Mouse (Mus musculus): ENCODE data around the gene Mphosph9. TPM values are rescaled to one million over a fixed set of nuclear protein-coding genes. Genes with fewer than 3 reads are reported as not detected.

Gene Mphosph9
- polyA plus RNA-seq, 1 experiment from 2014 or later: 3.0 TPM

DNA sequence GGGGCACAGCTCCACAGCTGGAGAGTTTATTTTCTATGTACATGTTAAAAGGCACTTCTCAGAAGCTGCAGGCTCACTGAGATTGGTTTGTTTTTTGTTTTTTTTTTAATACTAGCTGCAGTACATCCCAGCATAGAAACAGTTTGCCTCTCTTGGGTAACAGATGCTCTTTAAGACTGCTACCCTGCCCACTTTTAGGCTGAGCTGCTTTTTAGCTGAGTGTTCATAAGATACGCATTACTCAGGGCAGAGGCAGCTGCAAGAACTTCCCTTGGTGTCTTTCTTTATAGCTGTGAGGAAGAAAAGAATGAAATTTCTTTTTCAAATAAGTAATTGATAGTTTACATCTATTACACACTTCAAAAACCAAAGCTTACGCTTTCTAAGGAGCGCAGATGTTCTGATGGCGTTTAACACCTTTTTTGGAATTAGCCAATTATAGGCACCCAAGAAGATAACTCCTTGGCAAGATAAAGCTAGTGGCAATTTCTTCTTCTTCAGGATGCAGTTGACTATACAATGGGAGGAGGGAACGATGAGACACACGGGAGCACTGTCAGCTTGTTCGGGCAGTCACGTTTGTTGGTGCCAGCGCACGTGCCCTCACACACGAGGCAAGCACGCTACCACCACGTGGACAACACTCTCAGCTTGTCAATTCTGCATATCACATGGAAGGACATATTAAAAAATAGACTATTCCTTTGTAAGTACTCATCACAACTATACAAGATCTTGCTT, 75.0 kb downstream of the Mphosph9 start:
- no peak overlapping the region for H3K4me2 ChIP-seq (ENCODE audit: low read depth, low read length)
- H3K4me3 ChIP-seq (ENCODE audit: low read depth, low read length): no peak overlapping the region
- H3K9me3 ChIP-seq (ENCODE audit: low read length): no peaks in the 10 kb centered on the region
- H3K4me1 ChIP-seq (ENCODE audit: insufficient read depth): peaks cover 14% of the 10 kb centered on the region
- 86% methylated on average over 13 of the region's 13 CpGs for WGBS (ENCODE audit: insufficient replicate concordance)
- no peaks in the 10 kb centered on the region for H3K27me3 ChIP-seq (ENCODE audit: insufficient read depth, low read length)
- ATAC-seq (no peak), DNase-seq (no peak)
- H3K27ac ChIP-seq (ENCODE audit: low read depth): no peak overlapping the region
- TF ChIP-seq EP300 (IDR thresholded peaks at IDR 0.05; ENCODE audit: low read depth) (no peak), CTCF (IDR thresholded peaks at IDR 0.05; ENCODE audit: low read depth) (no peak)
- H3K9ac ChIP-seq (replicated peaks): no peak overlapping the region
- peaks cover 8% of the 10 kb centered on the region; the same call in 1 of the 2 replicates for H3K36me3 ChIP-seq (replicated peaks; ENCODE audit: insufficient read depth, low read length)

DNA sequence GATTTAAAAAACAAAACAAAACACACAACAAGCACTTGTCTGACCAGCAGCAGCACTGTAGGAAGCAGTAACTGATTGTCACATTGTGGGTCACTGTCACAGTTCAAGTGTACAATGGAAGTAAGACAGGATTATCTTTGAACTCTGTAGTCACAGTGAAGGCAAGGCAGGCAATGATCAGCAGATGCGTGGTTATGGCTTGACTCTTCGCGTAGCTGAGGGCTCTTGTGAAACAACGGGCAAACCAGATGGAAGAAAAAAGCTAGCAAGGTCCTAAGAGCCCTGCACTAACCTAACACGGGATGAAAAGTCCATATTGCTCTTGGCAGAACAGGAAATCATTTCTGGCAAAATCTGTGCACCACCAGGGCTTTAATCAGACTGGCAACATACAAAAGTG, 76.7 kb downstream of the Mphosph9 start:
- no peaks in the 10 kb centered on the region for H3K9me3 ChIP-seq (ENCODE audit: low read length)
- no peak for TF ChIP-seq CTCF (IDR thresholded peaks at IDR 0.05; ENCODE audit: low read depth)
- peaks cover 5% of the 10 kb centered on the region; the same call in 1 of the 2 replicates for H3K36me3 ChIP-seq (replicated peaks; ENCODE audit: insufficient read depth, low read length)
- H3K27me3 ChIP-seq (ENCODE audit: insufficient read depth, low read length): no peaks in the 10 kb centered on the region
- H3K27ac ChIP-seq (ENCODE audit: low read depth): no peak overlapping the region
- no peak overlapping the region for H3K9ac ChIP-seq (replicated peaks)
- peaks cover 15% of the 10 kb centered on the region for H3K4me1 ChIP-seq (ENCODE audit: insufficient read depth)
- ATAC-seq: no peak
- H3K4me2 ChIP-seq (ENCODE audit: low read depth, low read length): no peak overlapping the region
- H3K4me3 ChIP-seq (ENCODE audit: low read depth, low read length): no peak overlapping the region
- DNase-seq: no peak
- WGBS (ENCODE audit: insufficient replicate concordance): 68% methylated on average over 5 of the region's 5 CpGs

DNA sequence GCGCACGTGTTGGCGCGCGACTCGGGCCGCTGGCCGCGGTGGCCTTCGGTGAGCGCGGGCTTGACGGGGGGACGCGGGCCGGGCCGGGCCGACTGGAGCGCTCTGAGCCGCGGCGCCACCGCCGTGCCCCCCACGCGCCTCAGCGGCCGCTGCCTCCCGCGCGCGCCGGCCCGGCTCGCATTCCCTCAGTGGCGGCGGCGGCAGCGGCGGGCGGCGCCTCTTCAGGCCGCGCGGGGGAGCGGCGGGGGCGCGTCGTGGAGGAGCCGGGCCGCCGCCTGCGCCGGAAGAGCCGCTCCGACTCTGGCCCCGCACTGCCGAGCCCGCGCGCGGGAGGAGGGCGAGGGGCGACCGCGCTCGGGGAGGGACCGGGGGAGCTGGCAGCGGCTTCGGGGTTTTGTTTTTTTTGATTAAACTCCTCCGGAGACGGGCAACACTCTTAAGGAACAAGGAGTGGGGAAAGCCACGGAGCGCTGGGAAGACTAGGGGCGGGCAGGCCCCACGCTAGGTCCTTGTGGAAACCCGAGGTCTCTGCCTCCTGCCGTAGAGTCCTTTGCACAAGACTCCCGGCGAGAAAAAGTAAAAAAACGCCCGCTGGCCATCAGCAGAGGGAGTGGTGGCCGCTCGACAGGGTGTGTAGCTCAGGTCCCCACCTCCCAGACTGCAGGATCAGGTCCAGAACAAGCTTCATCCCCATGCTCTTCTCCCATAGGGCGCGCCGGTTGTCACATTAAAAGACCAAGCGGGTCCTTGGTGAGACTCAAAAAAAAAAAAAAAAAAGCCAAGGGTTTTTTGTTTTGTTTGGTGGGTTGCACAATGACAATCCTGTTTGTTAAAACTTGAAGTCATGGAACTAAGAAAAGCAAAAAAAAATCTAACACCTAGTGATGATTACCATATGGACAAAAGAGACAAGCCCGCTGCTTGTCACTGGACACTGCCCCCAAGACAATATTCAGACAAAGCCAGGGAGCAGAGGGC, 77.9 kb downstream of the Mphosph9 start, which contains the start of gene Pitpnm2:
Pitpnm2 (minus strand) TSS at position 147 of the 978 bp plus-strand sequence.
- H3K9ac ChIP-seq (replicated peaks): peak within 1 kb of the TSS; percentile 84
- H3K36me3 ChIP-seq (replicated peaks; ENCODE audit: insufficient read depth, low read length): peaks cover 2% of the 10 kb centered on the region; the same call in 1 of the 2 replicates
- peak within 1 kb of the TSS; percentile 92 for H3K27ac ChIP-seq (ENCODE audit: low read depth)
- TF ChIP-seq EP300 (IDR thresholded peaks at IDR 0.05; ENCODE audit: low read depth): no peak
- TF ChIP-seq CTCF (IDR thresholded peaks at IDR 0.05; ENCODE audit: low read depth): no peak
- peaks cover 15% of the 10 kb centered on the region for H3K4me1 ChIP-seq (ENCODE audit: insufficient read depth)
- ATAC-seq (peak; percentile 73), DNase-seq (peak; percentile 65)
- 1% methylated on average over 60 of the region's 90 CpGs for WGBS (ENCODE audit: insufficient replicate concordance)
- H3K27me3 ChIP-seq (ENCODE audit: insufficient read depth, low read length): no peaks in the 10 kb centered on the region
- peak within 1 kb of the TSS; percentile 72 for H3K4me3 ChIP-seq (ENCODE audit: low read depth, low read length)
- no peaks in the 10 kb centered on the region for H3K9me3 ChIP-seq (ENCODE audit: low read length)
- H3K4me2 ChIP-seq (ENCODE audit: low read depth, low read length): peak within 1 kb of the TSS; percentile 88

DNA sequence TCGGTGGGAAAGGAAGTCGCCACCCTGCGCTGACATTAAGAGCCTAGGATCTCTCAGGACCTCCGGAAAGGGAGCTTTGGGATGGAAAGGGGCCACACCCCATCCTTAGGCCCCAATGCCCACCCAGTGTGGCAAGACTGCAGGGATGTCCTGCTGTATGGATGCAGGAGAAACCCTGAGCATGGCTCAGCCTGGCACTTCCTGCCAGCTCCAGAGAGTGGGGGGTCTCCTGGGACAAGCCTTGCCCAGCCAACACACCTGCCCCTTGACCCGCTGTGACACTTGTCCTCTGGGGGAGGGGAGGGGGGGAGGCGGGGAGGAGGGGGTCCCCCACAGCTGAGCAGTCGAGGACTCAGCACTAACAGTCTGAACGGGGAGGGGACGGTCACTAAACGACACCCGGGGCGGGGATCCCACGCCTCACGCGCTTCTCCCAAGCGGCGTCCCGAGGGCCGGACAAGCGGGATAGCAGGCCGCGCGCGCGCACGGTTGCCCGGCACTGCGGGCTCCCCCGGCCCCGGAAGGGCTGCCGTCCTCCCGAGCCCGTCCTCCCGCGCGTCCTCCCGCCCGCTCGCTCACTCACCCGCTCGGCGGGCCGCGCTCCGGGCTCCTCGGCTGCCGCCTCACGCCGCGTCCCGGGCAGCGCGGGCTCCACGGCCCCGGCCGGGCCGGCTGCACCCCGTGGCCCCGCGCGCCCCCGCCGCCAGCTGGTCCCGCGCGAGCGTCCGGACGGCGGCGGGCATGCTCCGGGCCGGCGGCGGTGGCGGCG, 78.7 kb downstream of the Mphosph9 start:
- H3K9me3 ChIP-seq (ENCODE audit: low read length): no peaks in the 10 kb centered on the region
- H3K4me3 ChIP-seq (ENCODE audit: low read depth, low read length): peak overlapping the region; percentile 72
- peak overlapping the region; percentile 84 for H3K9ac ChIP-seq (replicated peaks)
- peak overlapping the region; percentile 88 for H3K4me2 ChIP-seq (ENCODE audit: low read depth, low read length)
- H3K27me3 ChIP-seq (ENCODE audit: insufficient read depth, low read length): no peaks in the 10 kb centered on the region
- H3K36me3 ChIP-seq (replicated peaks; ENCODE audit: insufficient read depth, low read length): peaks cover 5% of the 10 kb centered on the region; the same call in 1 of the 2 replicates
- H3K4me1 ChIP-seq (ENCODE audit: insufficient read depth): peaks cover 15% of the 10 kb centered on the region
- no peak for TF ChIP-seq CTCF (IDR thresholded peaks at IDR 0.05; ENCODE audit: low read depth)
- TF ChIP-seq EP300 (IDR thresholded peaks at IDR 0.05; ENCODE audit: low read depth): no peak
- ATAC-seq (peak; percentile 63), DNase-seq (peak; percentile 71)
- H3K27ac ChIP-seq (ENCODE audit: low read depth): peak overlapping the region; percentile 92
- WGBS (ENCODE audit: insufficient replicate concordance): 2% methylated on average over 64 of the region's 77 CpGs

DNA sequence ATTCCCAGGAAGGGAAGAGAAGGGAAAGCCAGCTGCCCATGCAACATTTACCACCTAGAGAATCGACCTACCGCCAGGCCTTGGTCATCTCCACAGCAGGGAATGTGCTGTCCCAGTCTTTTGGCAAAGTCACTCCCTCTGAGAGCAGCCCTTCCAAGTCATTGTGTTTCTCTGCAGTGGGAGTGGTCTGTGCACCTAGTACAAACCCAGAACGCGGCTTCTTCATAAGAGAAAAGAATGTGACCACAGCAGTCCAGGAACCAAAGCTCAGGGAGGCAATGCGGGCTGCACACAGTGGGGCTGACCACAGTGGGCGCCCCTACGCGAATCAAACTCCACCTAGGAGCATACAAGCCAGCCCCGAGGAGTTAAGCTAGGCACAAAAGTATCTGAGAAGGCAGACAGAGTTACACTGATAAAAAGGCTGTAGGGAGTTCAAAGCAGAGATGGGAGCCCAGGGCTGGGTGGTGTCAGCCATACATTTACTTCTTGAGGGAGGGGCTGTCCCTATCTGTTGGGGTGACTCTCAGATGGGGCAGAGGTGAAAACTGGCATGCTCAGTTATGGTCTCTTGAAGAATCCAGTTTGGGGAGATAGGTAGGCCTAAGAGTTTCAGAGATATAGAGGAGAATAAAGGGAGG, 79.7 kb downstream of the Mphosph9 start:
- 31% methylated on average over 9 of the region's 9 CpGs for WGBS (ENCODE audit: insufficient replicate concordance)
- TF ChIP-seq EP300 (IDR thresholded peaks at IDR 0.05; ENCODE audit: low read depth) (no peak), CTCF (IDR thresholded peaks at IDR 0.05; ENCODE audit: low read depth) (no peak)
- Histone ChIP-seq H3K9me3 (ENCODE audit: low read length) (no peaks in the 10 kb centered on the region), H3K9ac (replicated peaks) (peak overlapping the region; percentile 84), H3K36me3 (replicated peaks; ENCODE audit: insufficient read depth, low read length) (peaks cover 5% of the 10 kb centered on the region; the same call in 1 of the 2 replicates), H3K4me2 (ENCODE audit: low read depth, low read length) (peak overlapping the region; percentile 88), H3K27ac (ENCODE audit: low read depth) (peak overlapping the region; percentile 92), H3K27me3 (ENCODE audit: insufficient read depth, low read length) (no peaks in the 10 kb centered on the region), H3K4me1 (ENCODE audit: insufficient read depth) (peaks cover 15% of the 10 kb centered on the region), H3K4me3 (ENCODE audit: low read depth, low read length) (peak overlapping the region; percentile 72)
- DNase-seq: no peak
- ATAC-seq: peak; percentile 10; the same call in 1 of the 2 replicates

All from liver, postnatal 0 days (tissue).